Mouse (Mus musculus): Measurements from ENCODE around the gene Hoxb6. TPM values are rescaled to one million over a fixed set of nuclear protein-coding genes. Genes with fewer than 3 reads are reported as not detected.

Hoxb6 gene
- total RNA-seq (2021): not detected

- no peak for DNase-seq
Observed at GRCm38 (mm10) chr11:96291681-96292564, at the start of gene Hoxb6. Gene Hoxb6 (plus strand): TSS chr11:96292476.

- DNase-seq: no peak
Observed at GRCm38 (mm10) chr11:96250901-96251300, 41.4 kb upstream of the Hoxb6 start.

GRCm38 (mm10) chr11:96251480-96252031, 40.7 kb upstream of the Hoxb6 start:
- no peak for DNase-seq

GRCm38 (mm10) chr11:96252541-96253120, 39.6 kb upstream of the Hoxb6 start:
- DNase-seq: no peak

- DNase-seq: no peak
Observed at GRCm38 (mm10) chr11:96254221-96254620, 38.1 kb upstream of the Hoxb6 start.

GRCm38 (mm10) chr11:96255111-96255995, 36.9 kb upstream of the Hoxb6 start:
- no peak for DNase-seq

- no peak for DNase-seq
Observed at GRCm38 (mm10) chr11:96255996-96256445, 36.3 kb upstream of the Hoxb6 start.

- no peak for DNase-seq
Observed at GRCm38 (mm10) chr11:96257141-96257540, 35.1 kb upstream of the Hoxb6 start.

GRCm38 (mm10) chr11:96259038-96259437, 33.2 kb upstream of the Hoxb6 start:
- no peak for DNase-seq

- DNase-seq: no peak
Observed at GRCm38 (mm10) chr11:96259511-96259910, 32.8 kb upstream of the Hoxb6 start.

GRCm38 (mm10) chr11:96260310-96260970, 31.8 kb upstream of the Hoxb6 start:
- no peak for DNase-seq

- no peak for DNase-seq
Observed at GRCm38 (mm10) chr11:96261323-96261890, 30.9 kb upstream of the Hoxb6 start.

- DNase-seq: no peak
Observed at GRCm38 (mm10) chr11:96262262-96262830, 29.9 kb upstream of the Hoxb6 start.

- DNase-seq: no peak
Observed at GRCm38 (mm10) chr11:96263636-96264389, 28.5 kb upstream of the Hoxb6 start.

GRCm38 (mm10) chr11:96264390-96265020, 27.8 kb upstream of the Hoxb6 start:
- DNase-seq: no peak

- no peak for DNase-seq
Observed at GRCm38 (mm10) chr11:96265954-96266353, 26.3 kb upstream of the Hoxb6 start.

- DNase-seq: no peak
Observed at GRCm38 (mm10) chr11:96267021-96267920, 25.0 kb upstream of the Hoxb6 start.

GRCm38 (mm10) chr11:96268031-96268745, 24.1 kb upstream of the Hoxb6 start:
- DNase-seq: no peak

Measured in layer of hippocampus, postnatal 36 days (tissue).